Mouse (Mus musculus) layer of hippocampus, adult 9-11 months (tissue): ENCODE data around the gene Ccdc146.

Experiments used
- DNase-seq: peaks from one replicate; pipeline ENCODE4 v3.0.0; 2022

Gene Ccdc146

GRCm38 (mm10) chr5:21424614-21425602 lies at the start of gene Ccdc146, which contains the start of gene Fam185a:
TSS of gene Ccdc146 (minus strand) at chr5:21424677.
TSS of gene Fam185a (plus strand) at chr5:21424958.
- DNase-seq = peak; percentile 98

GRCm38 (mm10) chr5:21468100-21468499 lies 43.6 kb upstream of the Ccdc146 start:
- DNase-seq = no peak

GRCm38 (mm10) chr5:21467387-21467786 lies 42.9 kb upstream of the Ccdc146 start:
- no peak for DNase-seq

GRCm38 (mm10) chr5:21440833-21441530 lies 16.5 kb upstream of the Ccdc146 start:
- DNase-seq = no peak

- no peak for DNase-seq
Measured at GRCm38 (mm10) chr5:21439446-21440110, 15.1 kb upstream of the Ccdc146 start.

- DNase-seq = no peak
Measured at GRCm38 (mm10) chr5:21438428-21438827, 14.0 kb upstream of the Ccdc146 start.

GRCm38 (mm10) chr5:21436471-21436975 lies 12.0 kb upstream of the Ccdc146 start:
- DNase-seq = no peak

GRCm38 (mm10) chr5:21434148-21434929 lies 9.9 kb upstream of the Ccdc146 start:
- DNase-seq = peak; percentile 22

- no peak for DNase-seq
Measured at GRCm38 (mm10) chr5:21426666-21427065, 2.2 kb upstream of the Ccdc146 start.

- DNase-seq = no peak
Measured at GRCm38 (mm10) chr5:21420609-21421008, 3.9 kb downstream of the Ccdc146 start.

GRCm38 (mm10) chr5:21418613-21419012 lies 5.9 kb downstream of the Ccdc146 start:
- DNase-seq = no peak

GRCm38 (mm10) chr5:21414116-21414820 lies 10.2 kb downstream of the Ccdc146 start:
- no peak for DNase-seq

- no peak for DNase-seq
Measured at GRCm38 (mm10) chr5:21413322-21413721, 11.2 kb downstream of the Ccdc146 start.

GRCm38 (mm10) chr5:21412056-21412455 lies 12.4 kb downstream of the Ccdc146 start:
- no peak for DNase-seq

GRCm38 (mm10) chr5:21411261-21411666 lies 13.2 kb downstream of the Ccdc146 start:
- peak; percentile 45 for DNase-seq

- DNase-seq = no peak
Measured at GRCm38 (mm10) chr5:21395205-21395840, 29.2 kb downstream of the Ccdc146 start.

GRCm38 (mm10) chr5:21394562-21394961 lies 29.9 kb downstream of the Ccdc146 start:
- no peak for DNase-seq

GRCm38 (mm10) chr5:21391616-21392384 lies 32.7 kb downstream of the Ccdc146 start:
- no peak for DNase-seq

GRCm38 (mm10) chr5:21388855-21389254 lies 35.6 kb downstream of the Ccdc146 start:
- no peak for DNase-seq

GRCm38 (mm10) chr5:21387340-21387739 lies 37.1 kb downstream of the Ccdc146 start:
- DNase-seq = no peak
